In the genomic region with DNA sequence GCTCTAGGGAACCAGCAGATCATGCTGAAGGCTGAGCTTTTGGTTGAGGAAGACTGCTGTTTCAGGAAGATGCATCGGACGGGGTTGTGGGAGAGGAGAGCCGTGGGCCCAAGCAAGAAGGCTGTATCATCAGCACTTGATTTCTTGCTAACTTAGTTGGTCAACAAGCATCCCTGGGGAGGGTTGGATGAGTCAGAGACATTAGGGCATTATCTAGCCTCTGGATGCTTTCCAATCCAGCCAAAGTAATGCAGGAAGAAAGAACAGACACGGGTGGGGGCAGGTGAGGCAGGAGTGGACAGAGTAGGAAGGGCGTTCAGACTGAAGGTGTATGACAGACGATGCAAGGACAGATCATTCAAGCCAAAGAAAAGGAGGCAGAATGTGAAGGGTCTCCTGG, we compare ENCODE assay signal across 23 mouse cellular contexts. TPM values are rescaled to one million over a fixed set of nuclear protein-coding genes. Genes with fewer than 3 reads are reported as not detected.
DNase-seq lines count a peak whose midpoint lies in the region; ATAC-seq and TF ChIP-seq lines count a peak whose summit lies in the region.
"Had no signal": no experiment of that assay in that cellular context is flagged by ENCODE, and none has a peak within 500 bp of the region (broad histone marks: within the 10 kb centered on the region; RNA-seq: fewer than 3 reads in every experiment).

No protein-coding gene starts in this region.

- TF ChIP-seq CTCF in Patski (IDR thresholded peaks at IDR 0.05) = no peak

- no peaks in the 10 kb centered on the region for H3K4me1 ChIP-seq in hindbrain, embryonic 13.5 days (replicated peaks)

- 94% methylated on average over 6 of the region's 6 CpGs for WGBS in hindbrain, embryonic 13.5 days

- peaks cover 15% of the 10 kb centered on the region for H3K36me3 ChIP-seq in hindbrain, embryonic 13.5 days
- H3K36me3 ChIP-seq: embryonic facial prominence, embryonic 12.5 days; forebrain, embryonic 15.5 days; G1E had no signal

- CTCF ChIA-PET in Patski (lab: Charles Lee) = no interaction called here

- DNase-seq in gastrocnemius, adult 18-20 months (ENCODE audit: low spot score) = peak; percentile 28
- DNase-seq in gastrocnemius, postnatal 10 days = no peak
- peak; percentile 76 for DNase-seq in 3T3-L1 (ENCODE audit: low read depth, low spot score)
- DNase-seq in MN1 (ENCODE audit: low spot score) = peak; percentile 55
- DNase-seq in Patski (ENCODE audit: low read depth, low spot score) = peak; percentile 15
- DNase-seq in cerebellum, postnatal 25 days = no peak
- DNase-seq: adrenal gland, postnatal 10 days; adrenal gland, postnatal 25 days; B cell, adult 2 months; cerebellum, adult 11 months; cerebellum, adult 18-20 months; cerebellum, adult 8-10 months; cerebellum, adult 9-11 months; cerebellum, postnatal 14 days; forebrain, postnatal 0 days had no signal

- no peak overlapping the region for H3K4me2 ChIP-seq in hindbrain, embryonic 13.5 days
- H3K4me2 ChIP-seq: embryonic facial prominence, embryonic 12.5 days; forebrain, embryonic 13.5 days; forebrain, embryonic 15.5 days had no signal

- ATAC-seq in Patski = no peak
- ATAC-seq in hindbrain, embryonic 13.5 days (ENCODE audit: low FRiP score) = no peak
- ATAC-seq: CD4-positive, CD25-positive, alpha-beta regulatory T cell, adult 4 months; forebrain, embryonic 13.5 days; forebrain, embryonic 15.5 days; forebrain, postnatal 0 days had no signal

- in situ Hi-C loops in Patski (cut with MboI; ENCODE audit: low pct_unique_long_range_greater_than_20kb) = no loop called here

- peaks cover 8% of the 10 kb centered on the region for H3K9me3 ChIP-seq in hindbrain, embryonic 13.5 days
- H3K9me3 ChIP-seq: forebrain, embryonic 15.5 days had no signal

- H3K27me3 ChIP-seq in Patski = no peaks in the 10 kb centered on the region
- no peaks in the 10 kb centered on the region for H3K27me3 ChIP-seq in hindbrain, embryonic 13.5 days
- H3K27me3 ChIP-seq: CH12.LX; embryonic facial prominence, embryonic 12.5 days; forebrain, embryonic 13.5 days; forebrain, embryonic 15.5 days had no signal

- POLR2A ChIA-PET in Patski (lab: Charles Lee) = no interaction called here

- no peak overlapping the region for H3K4me3 ChIP-seq in hindbrain, embryonic 13.5 days
- H3K4me3 ChIP-seq: embryonic facial prominence, embryonic 10.5 days; embryonic facial prominence, embryonic 12.5 days; forebrain, embryonic 13.5 days; forebrain, embryonic 15.5 days had no signal

- no peak overlapping the region for H3K9ac ChIP-seq in hindbrain, embryonic 13.5 days
- H3K9ac ChIP-seq: embryonic facial prominence, embryonic 12.5 days; forebrain, embryonic 13.5 days; forebrain, embryonic 15.5 days; forebrain, postnatal 0 days had no signal

- H3K27ac ChIP-seq in hindbrain, embryonic 13.5 days = no peak overlapping the region
- H3K27ac ChIP-seq: embryonic facial prominence, embryonic 10.5 days; embryonic facial prominence, embryonic 12.5 days; forebrain, embryonic 13.5 days; forebrain, embryonic 15.5 days had no signal

RNA-seq across cellular contexts. Expression of a gene that starts 57.4 kb away (rescaled TPM):
- total RNA-seq in gastrocnemius, adult 18-20 months (2021) = 1 to 10 TPM; 3.7 to 4.2 TPM
- 1 to 10 TPM; 8.1 to 8.7 TPM for total RNA-seq in gastrocnemius, postnatal 10 days (2021)
- 0.22 TPM for polyA plus RNA-seq in Patski (2021)
- polyA plus RNA-seq in hindbrain, embryonic 13.5 days (2015; fragmentation: Nextera tagmentation; extraction: Ambion mirVana) = 1.7 and 2.1 TPM in 2 replicates
- polyA plus RNA-seq: CD4-positive, CD25-positive, alpha-beta regulatory T cell, adult 4 months; G1E had no signal

Comparison
In these comparisons a context has a peak if more than half of its experiments do, and no peak if none do; other contexts are left out.
1. DNase-seq: peak in gastrocnemius, adult 18-20 months (single experiment), 3T3-L1 (single experiment), MN1 (single experiment) and Patski (single experiment); none in gastrocnemius, postnatal 10 days (single experiment) and cerebellum, postnatal 25 days (0 of 2).